Mouse (Mus musculus): ENCODE data around the gene Arhgap44.
A peak's percentile ranks its signal among the peaks of the same experiment; 100 is the strongest.

The Arhgap44 gene

DNA sequence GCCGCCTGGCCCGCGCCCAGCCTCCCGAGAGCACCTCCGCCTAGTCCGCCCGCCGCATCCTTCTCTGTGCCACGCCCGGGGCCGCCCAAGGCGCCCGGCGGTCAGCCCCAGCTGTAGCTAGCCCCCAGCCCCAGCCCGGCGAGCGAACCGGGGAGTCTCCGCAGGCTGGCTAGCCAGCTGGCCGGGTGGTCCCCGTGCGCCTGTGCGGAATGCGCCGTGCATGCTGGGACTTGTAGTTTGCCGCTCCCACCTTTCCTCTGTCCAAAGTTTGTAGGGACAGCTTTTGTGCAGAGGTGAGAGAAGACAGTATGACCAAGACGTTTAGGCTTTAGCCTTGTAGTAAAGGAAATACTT is at the start of gene Arhgap44:
Gene Arhgap44, minus strand, starts transcription at position 195 of the 354 bp plus-strand sequence.
- DNase-seq = peak; percentile 74 to 85

DNA sequence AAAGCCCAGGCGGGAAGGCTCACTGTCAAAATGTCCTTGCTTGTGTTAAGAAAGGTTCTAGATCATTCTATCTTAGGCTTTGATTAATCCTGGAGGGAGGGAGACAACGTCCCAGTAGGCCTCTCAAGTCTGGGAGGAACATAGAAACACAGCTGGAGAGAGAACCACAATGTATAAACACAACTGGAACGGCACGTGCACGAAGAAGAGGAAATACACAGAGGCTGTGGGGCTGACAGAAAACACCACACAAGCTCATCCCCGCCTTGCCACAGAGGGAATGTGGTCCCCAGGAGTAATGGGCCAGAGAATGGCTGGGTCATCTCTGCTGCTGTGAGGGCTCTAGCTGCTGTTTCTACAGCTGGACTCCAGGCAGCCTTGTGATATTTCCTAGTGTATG is 48.9 kb upstream of the Arhgap44 start:
- no peak for DNase-seq

DNA sequence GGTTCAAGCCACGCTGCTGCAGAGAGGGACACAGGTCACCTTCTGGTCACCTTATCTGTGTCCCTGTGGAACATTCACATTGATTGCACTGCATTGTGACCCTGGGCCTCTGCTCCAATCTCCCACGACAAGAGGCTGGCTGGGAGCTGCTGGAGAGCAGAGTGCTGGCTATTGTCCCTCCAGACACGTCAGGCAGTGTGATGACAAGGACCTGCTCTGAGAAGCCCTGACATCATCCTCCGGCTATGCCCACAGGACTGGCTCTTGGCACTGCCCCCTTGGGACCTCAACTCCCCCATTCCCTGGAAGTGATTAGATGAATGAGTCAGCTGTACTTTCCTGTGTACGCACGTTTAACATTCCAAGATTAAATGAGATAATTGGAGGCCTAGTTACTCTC is 46.7 kb upstream of the Arhgap44 start:
- DNase-seq = no peak

DNA sequence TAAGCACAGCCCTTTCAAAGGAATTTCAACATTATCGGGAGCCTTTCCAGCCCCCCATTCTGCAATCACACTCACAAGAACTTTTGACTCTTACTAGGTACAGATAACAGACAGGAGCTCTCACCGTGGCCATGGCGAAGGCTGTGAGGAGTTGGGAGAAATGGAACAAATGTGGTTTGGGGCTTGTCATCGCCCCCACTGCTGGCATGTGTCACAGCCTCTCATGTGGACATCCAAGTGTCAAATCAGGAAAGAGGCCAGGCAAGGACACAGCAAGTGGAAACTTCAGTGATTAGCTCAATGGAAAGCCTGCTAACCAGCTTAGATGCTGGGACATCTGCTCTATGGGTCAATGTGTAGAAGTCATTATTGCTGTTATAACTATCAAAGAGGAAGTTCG is 42.5 kb upstream of the Arhgap44 start:
- no peak for DNase-seq

DNA sequence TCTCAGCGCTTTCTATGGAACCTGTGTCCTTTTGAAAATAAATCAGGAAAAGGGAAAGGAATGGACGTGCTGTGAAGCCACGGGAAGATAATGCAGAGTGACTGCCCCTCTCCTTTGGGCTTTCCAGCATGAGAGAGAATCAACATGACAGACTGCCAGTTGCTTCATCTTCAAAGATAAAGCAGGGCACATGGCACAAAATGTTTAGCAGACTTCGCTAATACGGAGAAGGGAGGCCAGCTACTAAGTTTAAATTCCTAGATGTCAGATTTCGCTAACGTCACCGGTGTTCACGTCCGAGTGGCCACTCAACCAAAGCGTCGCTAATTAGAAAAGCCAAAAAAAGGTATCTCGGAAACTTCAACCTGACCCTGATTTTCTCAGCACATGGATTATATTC is 41.9 kb upstream of the Arhgap44 start:
- no peak for DNase-seq

DNA sequence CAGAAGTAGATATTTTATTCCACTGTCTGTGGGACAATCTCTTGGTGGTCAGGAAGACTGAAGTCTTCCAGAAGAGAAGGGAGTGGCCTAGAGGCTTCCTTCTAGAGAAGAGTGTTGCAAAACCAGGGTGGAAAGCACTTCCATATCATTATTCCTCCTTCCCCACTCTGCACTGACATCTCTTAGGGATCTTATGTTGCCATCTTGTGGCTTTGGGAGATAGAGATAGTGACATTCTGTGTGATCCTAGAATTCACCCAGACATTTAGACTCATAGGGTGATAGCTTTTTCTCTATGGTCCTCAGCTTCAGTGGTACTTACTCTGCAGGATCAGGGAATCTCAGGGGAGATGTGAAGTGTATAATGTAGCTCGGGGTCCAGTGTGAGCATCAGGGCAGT is 40.3 kb upstream of the Arhgap44 start:
- DNase-seq = no peak

DNA sequence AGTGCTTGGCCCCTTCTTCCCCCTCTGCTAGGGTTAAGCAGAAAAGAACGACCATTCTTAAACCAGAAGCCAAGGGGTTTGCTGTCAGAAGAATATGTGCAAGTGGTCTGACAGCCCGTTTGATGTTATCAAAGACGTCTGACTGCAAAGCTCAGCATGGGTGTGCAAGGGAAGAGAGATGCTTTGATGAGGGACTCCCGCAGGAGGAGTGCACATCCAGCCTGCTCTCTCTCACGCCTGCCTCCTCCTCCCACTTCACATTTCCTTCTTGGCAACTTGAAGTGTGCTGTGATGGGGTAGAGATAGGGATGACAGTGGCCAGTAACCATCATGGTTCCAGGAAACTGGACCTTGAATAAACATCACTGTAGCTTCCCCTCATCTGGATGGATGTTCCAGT is 39.5 kb upstream of the Arhgap44 start:
- DNase-seq = no peak

DNA sequence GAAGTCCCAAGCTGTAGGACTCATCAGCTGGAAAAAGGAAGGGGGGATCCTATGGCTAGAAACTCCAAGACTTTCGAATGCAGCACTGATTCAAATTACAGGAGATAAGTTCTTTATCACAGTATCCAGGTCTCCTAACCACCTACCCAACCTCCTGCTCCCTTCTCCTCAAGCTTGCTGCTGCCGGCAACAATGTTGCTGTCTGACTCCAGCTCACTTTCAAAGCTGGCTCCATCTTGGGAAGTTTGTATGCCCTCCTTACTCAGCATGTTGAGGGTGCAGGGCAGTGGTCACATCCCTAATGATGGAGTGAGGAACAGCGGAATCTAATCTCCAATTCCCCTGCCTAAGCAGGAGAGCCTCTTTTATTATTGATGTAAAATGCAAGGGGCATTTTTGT is 35.3 kb upstream of the Arhgap44 start:
- no peak for DNase-seq

DNA sequence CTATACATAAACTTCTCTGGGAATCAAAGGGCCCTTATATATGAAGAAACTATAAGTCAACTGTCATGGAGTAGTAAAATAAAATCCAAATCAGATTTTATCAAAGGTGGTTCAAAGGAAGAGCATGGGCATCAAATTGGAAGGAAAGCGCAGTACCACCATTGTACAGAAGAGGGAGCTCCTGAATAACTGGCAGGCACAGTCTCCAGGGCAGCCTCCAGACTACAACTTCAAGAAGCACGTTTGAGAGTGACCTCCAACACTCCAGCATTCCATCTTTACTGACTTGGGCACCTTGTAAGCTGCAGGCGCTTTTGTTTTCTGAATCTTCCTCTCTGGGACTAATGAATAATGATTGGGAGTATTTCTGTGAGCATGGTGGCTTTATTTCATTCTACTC is 34.5 kb upstream of the Arhgap44 start:
- DNase-seq = peak; percentile 66 to 87

DNA sequence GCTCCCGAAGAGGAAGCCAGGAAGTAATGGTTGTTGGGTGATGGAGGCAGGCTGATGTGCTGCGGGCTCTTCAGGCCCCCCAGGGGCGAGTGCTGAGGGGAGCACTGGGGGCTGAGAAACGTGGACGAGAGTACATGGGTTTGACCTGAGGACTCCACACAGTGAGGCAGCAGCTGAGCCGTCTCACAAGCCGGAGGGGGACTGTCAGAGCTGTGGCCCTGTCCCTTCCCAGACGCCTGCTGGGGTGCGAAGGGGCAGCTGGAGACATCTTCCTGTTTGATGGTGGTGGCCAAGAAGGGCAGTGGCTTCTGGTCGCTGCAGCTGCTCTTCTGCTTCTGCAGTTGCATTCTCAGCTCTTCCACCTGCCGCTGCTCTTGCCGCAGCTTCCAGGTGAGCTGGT is 24.2 kb upstream of the Arhgap44 start:
- DNase-seq = peak in 1 of 2 experiments; percentile 5

DNA sequence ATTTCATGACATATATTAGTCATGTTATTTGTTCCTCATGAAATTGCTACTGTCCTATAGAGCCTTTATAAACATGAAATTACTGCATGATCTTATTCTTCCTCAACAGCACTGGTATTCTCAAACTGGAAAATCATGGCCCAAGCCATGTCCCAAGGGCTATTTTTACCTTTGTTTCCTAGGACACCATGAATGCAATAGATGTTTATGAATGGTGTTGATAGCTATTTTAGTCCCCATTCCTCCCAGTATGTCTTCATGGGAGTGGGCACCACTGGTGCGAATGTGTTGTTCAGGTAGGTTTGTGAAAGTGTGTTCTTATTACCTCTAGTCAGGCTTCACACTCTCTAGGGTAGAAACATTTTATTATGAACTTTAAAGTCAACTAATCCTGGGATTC is 22.4 kb upstream of the Arhgap44 start:
- DNase-seq = no peak

DNA sequence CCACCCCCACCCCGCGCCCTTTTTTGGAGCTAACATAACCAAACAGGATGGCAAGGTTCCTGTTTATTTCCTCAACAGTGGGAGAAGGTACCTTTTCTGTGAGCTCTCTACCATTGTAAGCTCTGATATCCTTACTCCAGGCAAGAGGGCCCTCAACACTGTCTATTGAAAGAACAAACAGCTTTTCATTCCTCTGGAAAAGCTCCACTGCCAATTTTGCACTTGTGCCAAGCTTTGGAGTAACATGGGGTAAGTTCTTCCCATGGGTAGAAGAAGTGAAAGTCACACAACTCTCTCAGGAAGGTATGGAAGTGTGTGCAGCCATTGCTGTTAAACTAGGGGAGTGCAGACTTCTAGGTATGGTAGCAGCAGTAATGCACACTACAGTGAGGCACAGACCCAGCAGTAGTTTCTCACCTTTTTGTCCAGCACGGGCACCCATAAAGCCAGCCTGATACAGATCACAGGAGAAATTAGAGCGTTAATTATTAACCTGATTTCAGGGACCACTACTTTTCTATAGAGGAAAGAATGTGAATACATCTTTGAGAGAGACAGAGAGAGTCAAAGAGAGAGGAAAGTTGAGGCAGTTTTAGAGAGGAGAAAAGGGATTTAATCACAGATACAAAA is 7.5 kb upstream of the Arhgap44 start:
- DNase-seq = peak; percentile 13 to 42

DNA sequence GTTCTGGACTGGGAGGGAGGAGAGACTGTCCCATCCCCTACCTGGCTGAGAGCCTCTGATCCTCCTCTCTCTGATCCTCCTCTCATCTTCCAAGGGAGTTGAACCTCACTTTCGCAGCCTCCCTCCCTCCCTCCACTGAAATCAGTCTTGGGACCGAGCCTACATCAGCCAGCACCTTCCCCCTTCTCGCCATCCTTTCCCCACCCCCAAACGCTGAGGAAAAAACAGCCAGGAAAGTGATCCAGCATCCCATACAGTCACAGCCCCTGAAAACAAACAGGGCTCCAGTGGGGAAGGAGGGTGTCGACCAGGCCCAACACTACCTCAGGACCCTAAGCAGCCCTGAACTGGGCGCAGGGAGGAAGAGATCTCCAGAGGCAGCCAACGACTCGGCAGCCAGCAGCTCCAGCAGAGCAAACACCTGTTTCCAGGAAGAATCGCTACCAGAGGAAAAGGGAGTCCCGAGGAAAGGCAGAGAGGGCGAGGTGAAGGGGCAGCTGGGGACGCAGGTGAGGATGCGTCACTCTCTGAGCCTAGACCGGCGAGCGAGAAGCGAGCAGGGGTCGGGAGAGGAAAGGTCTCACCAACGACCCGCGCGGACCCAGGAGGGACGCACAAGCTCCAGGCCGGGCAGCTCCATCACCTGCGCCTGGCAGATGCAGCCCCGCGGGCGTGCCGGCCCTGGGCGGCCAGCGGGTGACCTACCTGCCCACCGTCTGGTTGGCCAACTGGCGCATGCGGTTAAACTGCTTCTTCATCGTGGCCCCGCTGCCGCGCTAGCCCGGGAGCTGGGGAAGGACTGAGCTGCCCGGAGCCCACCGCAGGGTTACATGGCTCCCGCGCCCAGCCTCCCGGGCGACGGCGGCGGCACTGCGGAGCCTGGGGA is 637 bp downstream of the Arhgap44 start:
- peak in 1 of 2 experiments; percentile 48 for DNase-seq

DNA sequence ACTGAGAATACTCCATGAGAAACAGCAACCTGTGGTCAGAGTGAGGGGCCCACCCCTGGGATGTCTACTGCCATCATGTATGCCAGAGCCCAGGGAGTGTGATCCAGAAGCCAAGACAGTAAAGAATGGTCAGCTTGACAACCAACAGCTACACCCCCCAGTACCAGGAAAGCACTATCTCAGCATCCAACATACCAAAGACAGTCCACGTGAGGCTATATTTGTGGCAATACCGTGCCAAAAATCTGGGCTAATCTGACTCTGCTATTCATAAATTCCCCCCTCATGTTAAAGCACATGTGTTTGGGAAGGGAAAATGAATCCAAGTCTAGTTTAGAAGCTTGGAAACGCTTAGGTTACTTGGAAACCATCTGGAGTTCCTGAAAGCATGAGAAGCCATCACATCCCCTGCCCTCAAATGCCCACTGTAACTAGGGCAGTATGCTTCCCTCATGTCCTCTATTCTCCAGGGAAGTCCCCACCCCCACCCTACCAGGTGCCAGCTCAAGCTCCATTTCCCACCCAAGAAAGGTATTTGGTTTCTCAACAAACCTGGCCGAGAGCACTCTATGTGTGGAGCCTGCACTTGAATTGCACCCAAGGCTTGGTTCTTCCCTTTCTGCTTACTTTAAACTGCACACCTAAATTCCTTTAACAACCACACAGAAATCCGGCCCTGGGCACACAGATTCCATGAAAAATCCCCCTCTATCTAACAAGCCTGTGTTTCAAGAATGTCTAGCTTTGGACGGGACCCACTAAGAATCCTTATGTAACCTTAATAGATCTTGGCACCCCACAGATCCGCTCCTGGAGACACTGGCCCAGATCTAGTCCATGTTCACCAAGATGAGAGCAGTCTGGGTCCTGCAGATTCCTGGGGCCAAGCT is 1.5 kb downstream of the Arhgap44 start:
- DNase-seq = no peak

DNA sequence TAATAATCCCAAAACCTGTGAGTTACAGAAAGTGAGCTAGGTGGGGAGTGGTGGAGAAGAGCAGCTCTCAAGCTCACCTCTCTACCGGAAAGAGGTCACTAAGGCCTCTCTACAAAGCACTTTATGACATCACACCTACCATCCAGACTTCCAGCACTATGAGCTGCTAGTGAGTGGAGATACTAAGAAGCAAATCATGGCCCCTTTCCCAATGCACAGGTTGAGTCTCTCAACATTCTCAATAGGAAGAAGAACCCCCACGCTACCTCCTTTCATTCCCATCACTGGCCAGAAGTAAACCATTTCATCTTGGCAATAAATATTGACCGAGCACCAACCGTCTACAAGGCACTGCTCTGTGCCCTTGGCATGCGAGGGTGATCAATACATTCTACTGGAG is 3.0 kb downstream of the Arhgap44 start, which contains the start of gene 1700086D15Rik:
Gene 1700086D15Rik, minus strand, starts transcription at position 101 of the 400 bp plus-strand sequence.
- DNase-seq = no peak

DNA sequence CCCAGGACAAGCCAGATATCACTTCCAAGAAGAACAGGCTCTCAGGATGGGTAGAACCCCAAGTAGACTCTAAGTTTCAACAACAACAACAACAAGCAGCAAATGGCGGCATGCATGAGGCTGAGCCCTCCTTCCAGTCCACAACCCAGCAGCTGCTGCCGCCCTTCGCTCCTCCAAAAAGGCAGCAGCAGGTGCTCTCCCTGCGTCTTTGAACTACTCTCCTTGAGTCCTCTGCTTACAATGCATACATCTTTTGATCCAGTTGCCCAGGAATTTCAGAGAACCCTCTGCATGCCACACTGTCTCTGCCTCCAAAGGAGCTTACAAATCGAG is 4.1 kb downstream of the Arhgap44 start:
- no peak for DNase-seq

DNA sequence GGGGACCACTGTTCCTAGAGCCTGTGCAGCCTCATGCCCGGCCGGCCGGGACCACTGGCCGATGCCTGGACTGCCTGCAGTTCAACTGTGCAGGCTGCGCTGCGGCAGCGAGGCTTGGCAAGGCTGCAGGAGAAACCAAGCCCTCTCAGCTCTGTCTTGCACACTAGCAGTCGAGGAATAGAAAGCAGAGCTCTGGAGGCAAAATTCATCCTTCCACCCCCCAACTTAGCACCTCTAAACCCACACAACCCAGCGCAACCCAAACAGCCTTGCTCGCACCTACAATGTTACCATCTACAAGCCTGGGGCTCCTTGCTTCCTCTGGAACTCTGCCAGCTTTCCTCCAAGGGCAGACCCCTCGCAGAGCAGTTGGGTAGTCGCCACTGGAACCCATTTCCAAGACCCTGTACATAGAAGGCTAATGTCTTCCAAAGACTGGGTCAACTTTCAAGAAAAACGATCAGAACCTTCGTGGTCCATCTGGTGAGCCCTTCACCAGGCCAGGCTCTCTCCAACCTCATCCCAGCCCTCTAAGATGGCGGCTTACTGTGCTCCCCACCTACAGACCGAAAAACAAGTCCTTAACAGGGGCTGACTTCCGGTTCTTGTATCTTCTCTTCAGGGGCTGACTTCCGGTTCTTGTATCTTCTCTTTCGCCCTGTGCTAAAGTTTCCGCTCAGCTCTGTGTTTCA is 4.6 kb downstream of the Arhgap44 start:
- no peak for DNase-seq

DNA sequence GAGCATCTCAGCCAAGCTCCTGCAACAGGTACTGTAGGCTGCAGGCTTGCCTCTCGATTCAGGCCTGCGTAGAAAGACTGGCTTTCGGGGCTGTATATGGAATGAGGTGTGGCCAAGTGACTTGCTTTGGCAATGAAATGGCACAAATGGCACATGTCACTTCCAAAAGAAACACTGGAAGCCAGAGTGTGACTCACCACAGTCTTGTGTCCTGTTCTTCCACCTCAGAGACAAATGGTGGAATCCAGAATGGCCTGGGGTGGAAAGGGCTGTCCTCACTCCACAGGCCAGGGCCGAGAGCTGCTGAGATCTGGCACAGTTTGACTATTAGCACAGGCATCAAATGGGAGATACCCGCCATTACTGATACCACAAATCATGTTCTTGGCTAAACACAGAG is 9.8 kb downstream of the Arhgap44 start:
- DNase-seq = no peak

DNA sequence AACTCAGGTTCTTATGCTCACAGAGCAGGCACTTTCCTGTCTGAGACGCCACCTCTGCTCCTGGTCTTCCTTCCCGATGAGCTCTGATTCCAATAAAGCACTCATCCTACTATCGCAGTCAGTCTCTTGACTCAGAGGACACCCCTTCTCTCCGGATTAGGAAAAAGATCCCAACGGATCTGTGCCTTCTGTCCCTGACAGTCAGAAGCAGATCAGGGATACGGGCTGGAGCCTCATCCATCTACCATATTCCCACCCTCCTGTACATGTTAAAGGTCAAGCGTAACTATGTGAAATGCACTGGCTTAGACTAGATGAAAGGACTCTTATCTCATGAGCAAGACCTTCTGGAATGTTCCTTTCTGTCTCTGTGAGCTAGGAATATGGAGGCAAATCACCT is 14.3 kb downstream of the Arhgap44 start:
- no peak for DNase-seq

DNA sequence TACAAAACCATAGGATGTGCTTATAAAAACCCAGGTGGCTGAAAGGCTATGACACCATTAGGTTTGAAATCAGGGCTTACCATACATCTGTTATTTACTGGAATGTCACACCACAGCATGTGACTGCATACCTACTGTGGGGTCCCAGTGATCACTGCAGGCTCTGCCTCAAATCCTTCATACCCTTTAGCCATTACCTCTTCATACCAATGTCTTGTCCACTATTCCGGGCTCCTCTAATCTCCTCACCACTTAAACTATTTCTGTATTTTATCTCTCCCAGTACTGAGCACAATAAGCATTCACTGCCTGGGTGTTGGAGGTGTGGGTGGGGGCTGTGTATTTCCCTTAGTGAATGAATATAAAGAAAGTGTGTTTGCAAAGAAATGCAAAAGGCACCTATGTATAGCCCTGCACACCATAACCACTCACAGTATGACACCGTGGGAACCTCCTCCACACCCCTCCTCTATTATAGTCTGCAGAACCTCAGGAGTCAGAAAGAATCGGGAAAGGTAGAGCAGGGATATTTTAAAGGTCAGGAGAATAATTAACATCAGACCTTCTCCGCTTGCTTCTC is 19.8 kb downstream of the Arhgap44 start:
- DNase-seq = no peak

DNA sequence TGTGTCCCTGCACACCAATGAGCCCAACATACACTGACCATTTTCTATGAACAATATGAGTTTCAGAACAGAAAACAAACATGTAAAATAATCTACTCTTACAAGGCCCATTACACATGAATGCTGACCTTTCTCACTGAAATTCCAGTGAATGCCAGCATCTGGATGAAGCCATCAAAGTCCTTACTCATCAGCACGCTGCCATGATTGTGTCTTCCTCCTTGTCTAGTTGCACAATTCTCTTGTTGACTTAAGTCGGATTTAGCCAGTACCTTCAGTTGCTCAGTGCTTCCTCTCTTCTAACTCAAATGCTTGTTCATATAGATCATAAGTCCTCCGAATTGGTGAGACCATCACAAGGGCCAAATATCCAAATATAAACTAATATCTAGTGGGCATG is 23.7 kb downstream of the Arhgap44 start:
- DNase-seq = no peak

DNA sequence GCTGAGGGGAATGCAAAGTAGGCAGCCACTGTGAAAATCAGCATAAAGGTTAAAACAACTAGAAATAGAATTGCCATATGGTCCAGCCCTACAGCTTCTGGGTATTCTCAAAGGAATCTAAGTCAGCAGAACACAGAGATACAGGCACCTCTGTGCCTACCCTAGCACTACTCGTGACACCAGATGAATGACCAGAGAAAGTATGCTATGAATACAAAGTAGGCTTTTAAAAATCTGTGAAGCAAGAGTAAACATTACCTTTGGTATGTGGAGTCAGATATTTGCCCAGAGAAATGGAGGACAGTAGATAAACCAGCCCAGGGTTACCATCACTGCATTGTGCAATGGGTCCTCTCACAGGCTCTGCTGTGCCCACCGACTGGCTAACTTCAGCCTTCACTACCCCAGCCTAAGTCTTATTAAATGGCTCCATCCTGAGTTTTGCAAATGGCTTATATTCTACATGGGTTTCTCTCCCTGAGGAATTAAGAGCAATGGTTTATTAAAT is 25.6 kb downstream of the Arhgap44 start:
- no peak for DNase-seq

All from kidney, postnatal 36 days (tissue).